Mouse (Mus musculus) midbrain, embryonic 15.5 days (tissue): ENCODE data around the gene Mgea5. TPM values are rescaled to one million over a fixed set of nuclear protein-coding genes. Genes with fewer than 3 reads are reported as not detected.
"Not testable (repeated sequence)": the region's sequence is repeated elsewhere in the genome, so short reads cannot be mapped to it uniquely, and the experiment has no call there.

ENCODE experiments used
- ATAC-seq: fragments of 200-750 bp; cut with Nextera tagmentation; replicated peaks from 2 replicates; pipeline ENCODE4 v1.8.0; 2017; ENCODE audit warnings: moderate TSS enrichment
- H3K27ac ChIP-seq: fragments of 300-500 bp; sonication (generic); 2 replicates; pipeline ENCODE4 v1.5.1; 2015; ENCODE audit warnings: mild to moderate bottlenecking, inconsistent platforms
- H3K27me3 ChIP-seq: fragments of 300-500 bp; sonication (generic); replicated peaks from 2 replicates; pipeline ENCODE4 v1.6.1; 2015; ENCODE audit warnings: inconsistent platforms
- H3K36me3 ChIP-seq: fragments of 300-500 bp; sonication (generic); replicated peaks from 2 replicates; pipeline ENCODE4 v1.6.1; 2015; ENCODE audit warnings: inconsistent platforms
- H3K4me1 ChIP-seq: fragments of 300-500 bp; sonication (generic); 2 replicates; pipeline ENCODE4 v1.6.1; 2015; ENCODE audit warnings: inconsistent platforms
- H3K4me2 ChIP-seq: fragments of 300-500 bp; sonication (generic); 2 replicates; pipeline ENCODE4 v1.6.1; 2015; ENCODE audit warnings: inconsistent platforms, mild to moderate bottlenecking, moderate library complexity
- H3K4me3 ChIP-seq: fragments of 300-500 bp; sonication (generic); 2 replicates; pipeline ENCODE4 v1.5.1; 2015; ENCODE audit warnings: mild to moderate bottlenecking, inconsistent platforms
- H3K9ac ChIP-seq: fragments of 300-500 bp; sonication (generic); 2 replicates; pipeline ENCODE4 v1.6.1; 2015; ENCODE audit warnings: mild to moderate bottlenecking, inconsistent platforms
- H3K9me3 ChIP-seq: fragments of 300-500 bp; sonication (generic); 2 replicates; pipeline ENCODE4 v1.6.1; 2016; ENCODE audit warnings: inconsistent platforms
- WGBS: fragments of 180-500 bp; shearing (Covaris S2); methylation state at CpG from one replicate; pipeline ENCODE4 v1.1.7; 2015; ENCODE audit warnings: mixed read lengths; 5-methylcytosine and 5-hydroxymethylcytosine counted together
- polyA plus RNA-seq: library from polyadenylated mRNA; unstranded; fragments of >200 nt; fragmentation: Nextera tagmentation; extraction: Ambion mirVana; gene quantifications from 2 replicates; pipeline ENCODE4 v1.2.1, GENCODE M21; 2015

The Mgea5 gene
- polyA plus RNA-seq, 1 experiment from 2014 or later, result 91.4 TPM

- no peaks in the 10 kb centered on the region for H3K9me3 ChIP-seq
- ATAC-seq, result peak; percentile 60; the same call in 1 of the 2 replicates
- H3K9ac ChIP-seq, result peak overlapping the region; percentile 32; the same call in 1 of the 2 replicates
- H3K4me3 ChIP-seq, result peak overlapping the region; percentile 38
- peak overlapping the region; percentile 75 for H3K4me2 ChIP-seq
- no peaks in the 10 kb centered on the region for H3K27me3 ChIP-seq
- H3K27ac ChIP-seq, result 0 out of 2 replicates have a peak overlapping the region, but pooled peaks have one; percentile 19
- peaks cover 34% of the 10 kb centered on the region for H3K4me1 ChIP-seq
- H3K36me3 ChIP-seq, result no peaks in the 10 kb centered on the region
- 13% methylated on average over 8 of the region's 8 CpGs for WGBS
These were observed 29.1 kb upstream of the Mgea5 start for GRCm38 (mm10) chr19:45812673-45813252.

- WGBS, result 1% methylated on average over 16 of the region's 16 CpGs
- peak; percentile 61 for ATAC-seq
- Histone ChIP-seq H3K9me3 (no peaks in the 10 kb centered on the region), H3K9ac (peak overlapping the region; percentile 32), H3K4me2 (peak overlapping the region; percentile 75), H3K27ac (peak overlapping the region; percentile 19; the same call in 1 of the 2 replicates), H3K4me1 (peaks cover 34% of the 10 kb centered on the region), H3K27me3 (no peaks in the 10 kb centered on the region), H3K36me3 (no peaks in the 10 kb centered on the region), H3K4me3 (peak overlapping the region; percentile 38)
These were observed 28.5 kb upstream of the Mgea5 start for GRCm38 (mm10) chr19:45812115-45812514.

- no peak overlapping the region for H3K4me2 ChIP-seq
- no peak overlapping the region for H3K27ac ChIP-seq
- no peaks in the 10 kb centered on the region for H3K27me3 ChIP-seq
- no peak overlapping the region for H3K9ac ChIP-seq
- no peaks in the 10 kb centered on the region for H3K36me3 ChIP-seq
- no peak for ATAC-seq
- peaks cover 26% of the 10 kb centered on the region for H3K4me1 ChIP-seq
- no peak overlapping the region for H3K4me3 ChIP-seq
- WGBS, result 76% methylated on average over 12 of the region's 12 CpGs
- no peaks in the 10 kb centered on the region for H3K9me3 ChIP-seq
These were observed 27.5 kb upstream of the Mgea5 start for GRCm38 (mm10) chr19:45811028-45811674.

GRCm38 (mm10) chr19:45807732-45808131 lies 24.1 kb upstream of the Mgea5 start:
- no peak overlapping the region for H3K4me3 ChIP-seq
- no peaks in the 10 kb centered on the region for H3K36me3 ChIP-seq
- peaks cover 19% of the 10 kb centered on the region for H3K4me1 ChIP-seq
- H3K4me2 ChIP-seq, result no peak overlapping the region
- no peak overlapping the region for H3K27ac ChIP-seq
- no peaks in the 10 kb centered on the region for H3K9me3 ChIP-seq
- no peak for ATAC-seq
- WGBS, result 92% methylated on average over 4 of the region's 4 CpGs
- no peaks in the 10 kb centered on the region for H3K27me3 ChIP-seq
- H3K9ac ChIP-seq, result no peak overlapping the region

GRCm38 (mm10) chr19:45805817-45806216 lies 22.2 kb upstream of the Mgea5 start:
- H3K4me3 ChIP-seq, ATAC-seq, H3K9ac ChIP-seq, H3K36me3 ChIP-seq, H3K27me3 ChIP-seq, H3K4me2 ChIP-seq, H3K27ac ChIP-seq, H3K9me3 ChIP-seq: not testable (repeated sequence)
- peaks cover 11% of the 10 kb centered on the region; the same call in 1 of the 2 replicates for H3K4me1 ChIP-seq
- WGBS, result 92% methylated on average over 6 of the region's 6 CpGs

GRCm38 (mm10) chr19:45804593-45805368 lies 21.1 kb upstream of the Mgea5 start:
- 23% methylated on average over 12 of the region's 12 CpGs for WGBS
- Histone ChIP-seq H3K36me3 (no peaks in the 10 kb centered on the region), H3K27me3 (no peaks in the 10 kb centered on the region), H3K9ac (no peak overlapping the region), H3K27ac (no peak overlapping the region), H3K9me3 (no peaks in the 10 kb centered on the region), H3K4me1 (peaks cover 11% of the 10 kb centered on the region; the same call in 1 of the 2 replicates), H3K4me2 (no peak overlapping the region), H3K4me3 (no peak overlapping the region)
- ATAC-seq, result no peak; the same call in 1 of the 2 replicates

- H3K4me1 ChIP-seq, result peaks cover 11% of the 10 kb centered on the region; the same call in 1 of the 2 replicates
- ATAC-seq, result no peak
- H3K36me3 ChIP-seq, result no peaks in the 10 kb centered on the region
- no peaks in the 10 kb centered on the region for H3K27me3 ChIP-seq
- no peak overlapping the region for H3K27ac ChIP-seq
- no peak overlapping the region for H3K4me3 ChIP-seq
- H3K9ac ChIP-seq, result no peak overlapping the region
- H3K4me2 ChIP-seq, result no peak overlapping the region
- no peaks in the 10 kb centered on the region for H3K9me3 ChIP-seq
- 34% methylated on average over 4 of the region's 4 CpGs for WGBS
These were observed 19.8 kb upstream of the Mgea5 start for GRCm38 (mm10) chr19:45803408-45803807.

GRCm38 (mm10) chr19:45802702-45803101 lies 19.1 kb upstream of the Mgea5 start:
- Histone ChIP-seq H3K9ac (no peak overlapping the region), H3K4me2 (no peak overlapping the region), H3K36me3 (no peaks in the 10 kb centered on the region), H3K27me3 (no peaks in the 10 kb centered on the region), H3K9me3 (no peaks in the 10 kb centered on the region), H3K4me3 (no peak overlapping the region), H3K27ac (no peak overlapping the region), H3K4me1 (peaks cover 11% of the 10 kb centered on the region; the same call in 1 of the 2 replicates)
- no peak for ATAC-seq
- 75% methylated on average over 4 of the region's 4 CpGs for WGBS

- Histone ChIP-seq H3K4me2 (no peak overlapping the region), H3K27ac (no peak overlapping the region), H3K4me1 (peaks cover 5% of the 10 kb centered on the region; the same call in 1 of the 2 replicates), H3K27me3 (no peaks in the 10 kb centered on the region), H3K9me3 (no peaks in the 10 kb centered on the region), H3K4me3 (no peak overlapping the region), H3K36me3 (no peaks in the 10 kb centered on the region), H3K9ac (no peak overlapping the region)
- ATAC-seq, result no peak
- 77% methylated on average over 15 of the region's 15 CpGs for WGBS
These were observed 13.2 kb upstream of the Mgea5 start for GRCm38 (mm10) chr19:45796879-45797278.

- H3K4me3 ChIP-seq, result 0 out of 2 replicates have a peak overlapping the region, but pooled peaks have one; percentile 8
- H3K27ac ChIP-seq, result no peak overlapping the region
- no peak for ATAC-seq
- H3K9me3 ChIP-seq, result no peaks in the 10 kb centered on the region
- no peak overlapping the region for H3K9ac ChIP-seq
- H3K36me3 ChIP-seq, result no peaks in the 10 kb centered on the region
- 11% methylated on average over 15 of the region's 15 CpGs for WGBS
- peak overlapping the region; percentile 30 for H3K4me2 ChIP-seq
- H3K27me3 ChIP-seq, result no peaks in the 10 kb centered on the region
- peaks cover 5% of the 10 kb centered on the region; the same call in 1 of the 2 replicates for H3K4me1 ChIP-seq
These were observed 12.5 kb upstream of the Mgea5 start for GRCm38 (mm10) chr19:45796061-45796556.

GRCm38 (mm10) chr19:45795406-45795944 lies 11.8 kb upstream of the Mgea5 start:
- Histone ChIP-seq H3K4me2 (peak overlapping the region; percentile 30; the same call in 1 of the 2 replicates), H3K9me3 (no peaks in the 10 kb centered on the region), H3K36me3 (no peaks in the 10 kb centered on the region), H3K27me3 (no peaks in the 10 kb centered on the region), H3K4me3 (no peak overlapping the region), H3K9ac (no peak overlapping the region), H3K27ac (no peak overlapping the region), H3K4me1 (peaks cover 5% of the 10 kb centered on the region; the same call in 1 of the 2 replicates)
- WGBS, result 29% methylated on average over 15 of the region's 15 CpGs
- ATAC-seq, result no peak

- H3K27ac ChIP-seq, result no peak overlapping the region
- H3K36me3 ChIP-seq, result no peaks in the 10 kb centered on the region
- H3K4me3 ChIP-seq, result no peak overlapping the region
- WGBS, result 83% methylated on average over 6 of the region's 6 CpGs
- H3K4me1 ChIP-seq, result peaks cover 5% of the 10 kb centered on the region; the same call in 1 of the 2 replicates
- no peaks in the 10 kb centered on the region for H3K27me3 ChIP-seq
- no peaks in the 10 kb centered on the region for H3K9me3 ChIP-seq
- no peak for ATAC-seq
- no peak overlapping the region for H3K9ac ChIP-seq
- no peak overlapping the region for H3K4me2 ChIP-seq
These were observed 11.1 kb upstream of the Mgea5 start for GRCm38 (mm10) chr19:45794718-45795117.
